Mouse (Mus musculus) small intestine, adult 2 months (tissue): ENCODE results near the gene Gcc2.

Experiments
- CTCF ChIP-seq: fragments of 200-500 bp; IDR thresholded peaks from 2 replicates; pipeline ENCODE4 v1.5.1; 2012; ENCODE audit warnings: low read depth, mild to moderate bottlenecking, control low read depth, inconsistent platforms, low read length, moderate library complexity, mixed read lengths; ENCODE audit not compliant: insufficient replicate concordance, insufficient read length; ENCODE audit errors: extremely low read depth
- POLR2A ChIP-seq: fragments of 200-500 bp; IDR thresholded peaks from 2 replicates; pipeline ENCODE4 v1.6.1; 2012; ENCODE audit warnings: low read depth, mild to moderate bottlenecking, control low read depth, inconsistent platforms, low read length, moderate library complexity

- TF ChIP-seq CTCF: no peak
- TF ChIP-seq POLR2A: no peak
These were observed 95.3 kb downstream of the Gcc2 start for GRCm38 (mm10) chr10:58350600-58350999.
